Mouse (Mus musculus) hindbrain, embryonic 13.5 days (tissue): ENCODE results near the gene Parva. TPM values are rescaled to one million over a fixed set of nuclear protein-coding genes. Genes with fewer than 3 reads are reported as not detected.

Experiments used
- ATAC-seq: fragments of 200-750 bp; cut with Nextera tagmentation; 2 replicates; pipeline ENCODE4 v1.8.0; 2017; ENCODE audit warnings: moderate TSS enrichment; ENCODE audit not compliant: low FRiP score
- H3K27ac ChIP-seq: fragments of 300-500 bp; sonication (generic); 2 replicates; pipeline ENCODE4 v1.5.1; 2015; ENCODE audit warnings: inconsistent platforms, mild to moderate bottlenecking, moderate library complexity
- H3K27me3 ChIP-seq: fragments of 300-500 bp; sonication (generic); 2 replicates; pipeline ENCODE4 v1.6.1; 2015; ENCODE audit warnings: mild to moderate bottlenecking, inconsistent platforms
- H3K36me3 ChIP-seq: fragments of 300-500 bp; sonication (generic); 2 replicates; pipeline ENCODE4 v1.6.1; 2015; ENCODE audit warnings: mild to moderate bottlenecking, inconsistent platforms
- H3K4me1 ChIP-seq: fragments of 300-500 bp; sonication (generic); replicated peaks from 2 replicates; pipeline ENCODE4 v1.6.1; 2015; ENCODE audit warnings: inconsistent platforms
- H3K4me2 ChIP-seq: fragments of 300-500 bp; sonication (generic); 2 replicates; pipeline ENCODE4 v1.6.1; 2015; ENCODE audit warnings: inconsistent platforms, mild to moderate bottlenecking, moderate library complexity
- H3K4me3 ChIP-seq: fragments of 300-500 bp; sonication (generic); 2 replicates; pipeline ENCODE4 v1.5.1; 2015; ENCODE audit warnings: mild to moderate bottlenecking, inconsistent platforms
- H3K9ac ChIP-seq: fragments of 300-500 bp; sonication (generic); 2 replicates; pipeline ENCODE4 v1.6.1; 2015; ENCODE audit warnings: mild to moderate bottlenecking, inconsistent platforms
- H3K9me3 ChIP-seq: fragments of 300-500 bp; sonication (generic); 2 replicates; pipeline ENCODE4 v1.6.1; 2016; ENCODE audit warnings: inconsistent platforms
- WGBS: fragments of 180-500 bp; shearing (Covaris S2); methylation state at CpG from one replicate; pipeline ENCODE4 v1.1.7; 2015; 5-methylcytosine and 5-hydroxymethylcytosine counted together
- polyA plus RNA-seq: library from polyadenylated mRNA; unstranded; fragments of >200 nt; fragmentation: Nextera tagmentation; extraction: Ambion mirVana; gene quantifications from 2 replicates; pipeline ENCODE4 v1.2.1, GENCODE M21; 2015

Gene Parva
- polyA plus RNA-seq, 1 experiment from 2014 or later = 30.8 TPM

- no peak overlapping the region for H3K9ac ChIP-seq
- no peaks in the 10 kb centered on the region for H3K36me3 ChIP-seq
- WGBS = 86% methylated on average over 3 of the region's 3 CpGs
Measured at GRCm38 (mm10) chr7:112503917-112504316, 76.6 kb downstream of the Parva start.

GRCm38 (mm10) chr7:112509107-112509506, 81.8 kb downstream of the Parva start:
- no peaks in the 10 kb centered on the region for H3K36me3 ChIP-seq
- no peaks in the 10 kb centered on the region for H3K27me3 ChIP-seq
- H3K4me2 ChIP-seq = no peak overlapping the region
- no peak overlapping the region for H3K27ac ChIP-seq
- no peak overlapping the region for H3K9ac ChIP-seq
- ATAC-seq = no peak
- 85% methylated on average over 8 of the region's 8 CpGs for WGBS
- no peak overlapping the region for H3K4me3 ChIP-seq
- no peaks in the 10 kb centered on the region for H3K9me3 ChIP-seq
- H3K4me1 ChIP-seq = peaks cover 20% of the 10 kb centered on the region; the same call in 1 of the 2 replicates

More at GRCm38 (mm10) chr7:112503917-112504316, 76.6 kb downstream of the Parva start:
- H3K27ac ChIP-seq = no peak overlapping the region
- peaks cover 35% of the 10 kb centered on the region for H3K4me1 ChIP-seq
- H3K9me3 ChIP-seq = no peaks in the 10 kb centered on the region
- no peaks in the 10 kb centered on the region for H3K27me3 ChIP-seq
- H3K4me2 ChIP-seq = no peak overlapping the region
- H3K4me3 ChIP-seq = no peak overlapping the region
- no peak for ATAC-seq

- ATAC-seq = no peak
- WGBS = 51% methylated on average over 10 of the region's 10 CpGs
- peaks cover 20% of the 10 kb centered on the region; the same call in 1 of the 2 replicates for H3K4me1 ChIP-seq
- peak overlapping the region; percentile 9; the same call in 1 of the 2 replicates for H3K27ac ChIP-seq
- H3K9me3 ChIP-seq = no peaks in the 10 kb centered on the region
- no peak overlapping the region for H3K4me3 ChIP-seq
- H3K27me3 ChIP-seq = no peaks in the 10 kb centered on the region
- H3K36me3 ChIP-seq = no peaks in the 10 kb centered on the region
- H3K4me2 ChIP-seq = no peak overlapping the region
- no peak overlapping the region for H3K9ac ChIP-seq
Measured at GRCm38 (mm10) chr7:112510336-112511048, 83.2 kb downstream of the Parva start.

- no peak for ATAC-seq
- no peak overlapping the region for H3K4me3 ChIP-seq
- H3K36me3 ChIP-seq = no peaks in the 10 kb centered on the region
- no peaks in the 10 kb centered on the region for H3K9me3 ChIP-seq
- H3K4me2 ChIP-seq = no peak overlapping the region
- no peak overlapping the region for H3K9ac ChIP-seq
- 0 out of 2 replicates have a peak, but pooled peaks cover 3% of the 10 kb centered on the region for H3K27me3 ChIP-seq
- peak overlapping the region; percentile 19; the same call in 1 of the 2 replicates for H3K27ac ChIP-seq
- H3K4me1 ChIP-seq = peaks cover 20% of the 10 kb centered on the region; the same call in 1 of the 2 replicates
- 78% methylated on average over 8 of the region's 8 CpGs for WGBS
Measured at GRCm38 (mm10) chr7:112511309-112511708, 84.0 kb downstream of the Parva start.

- Histone ChIP-seq H3K4me3 (no peak overlapping the region), H3K4me1 (peaks cover 20% of the 10 kb centered on the region; the same call in 1 of the 2 replicates), H3K9ac (no peak overlapping the region), H3K9me3 (no peaks in the 10 kb centered on the region), H3K4me2 (no peak overlapping the region), H3K36me3 (no peaks in the 10 kb centered on the region), H3K27me3 (0 out of 2 replicates have a peak, but pooled peaks cover 3% of the 10 kb centered on the region), H3K27ac (no peak overlapping the region)
- ATAC-seq = no peak
- 35% methylated on average over 3 of the region's 3 CpGs for WGBS
Measured at GRCm38 (mm10) chr7:112512257-112512656, 85.0 kb downstream of the Parva start.

GRCm38 (mm10) chr7:112512895-112513294, 85.6 kb downstream of the Parva start:
- H3K27ac ChIP-seq = no peak overlapping the region
- 0 out of 2 replicates have a peak, but pooled peaks cover 3% of the 10 kb centered on the region for H3K27me3 ChIP-seq
- no peaks in the 10 kb centered on the region for H3K36me3 ChIP-seq
- H3K4me3 ChIP-seq = no peak overlapping the region
- WGBS = 85% methylated on average over 1 of the region's 1 CpGs
- H3K4me1 ChIP-seq = peaks cover 20% of the 10 kb centered on the region; the same call in 1 of the 2 replicates
- no peak overlapping the region for H3K4me2 ChIP-seq
- no peak for ATAC-seq
- H3K9me3 ChIP-seq = no peaks in the 10 kb centered on the region
- H3K9ac ChIP-seq = no peak overlapping the region

GRCm38 (mm10) chr7:112514636-112515193, 87.4 kb downstream of the Parva start:
- H3K4me2 ChIP-seq = no peak overlapping the region
- 95% methylated on average over 8 of the region's 8 CpGs for WGBS
- no peak overlapping the region for H3K27ac ChIP-seq
- H3K9ac ChIP-seq = no peak overlapping the region
- H3K36me3 ChIP-seq = no peaks in the 10 kb centered on the region
- peaks cover 16% of the 10 kb centered on the region; the same call in 1 of the 2 replicates for H3K4me1 ChIP-seq
- H3K27me3 ChIP-seq = 0 out of 2 replicates have a peak, but pooled peaks cover 3% of the 10 kb centered on the region
- H3K9me3 ChIP-seq = no peaks in the 10 kb centered on the region
- H3K4me3 ChIP-seq = no peak overlapping the region
- no peak for ATAC-seq

GRCm38 (mm10) chr7:112525465-112525864, 98.2 kb downstream of the Parva start:
- peaks cover 17% of the 10 kb centered on the region; the same call in 1 of the 2 replicates for H3K4me1 ChIP-seq
- H3K27me3 ChIP-seq = no peaks in the 10 kb centered on the region
- 91% methylated on average over 6 of the region's 6 CpGs for WGBS
- H3K27ac ChIP-seq = no peak overlapping the region
- no peak overlapping the region for H3K9ac ChIP-seq
- no peaks in the 10 kb centered on the region for H3K9me3 ChIP-seq
- ATAC-seq = no peak
- H3K36me3 ChIP-seq = no peaks in the 10 kb centered on the region
- no peak overlapping the region for H3K4me2 ChIP-seq
- no peak overlapping the region for H3K4me3 ChIP-seq

- no peaks in the 10 kb centered on the region for H3K36me3 ChIP-seq
- no peak overlapping the region for H3K27ac ChIP-seq
- no peak overlapping the region for H3K4me3 ChIP-seq
- H3K9ac ChIP-seq = no peak overlapping the region
- peaks cover 17% of the 10 kb centered on the region; the same call in 1 of the 2 replicates for H3K4me1 ChIP-seq
- ATAC-seq = no peak
- no peaks in the 10 kb centered on the region for H3K27me3 ChIP-seq
- WGBS = 69% methylated on average over 10 of the region's 10 CpGs
- no peaks in the 10 kb centered on the region for H3K9me3 ChIP-seq
- no peak overlapping the region for H3K4me2 ChIP-seq
Measured at GRCm38 (mm10) chr7:112526226-112526625, 98.9 kb downstream of the Parva start.

- Histone ChIP-seq H3K27ac (no peak overlapping the region), H3K4me2 (no peak overlapping the region), H3K9me3 (no peaks in the 10 kb centered on the region), H3K9ac (no peak overlapping the region), H3K4me1 (peaks cover 17% of the 10 kb centered on the region; the same call in 1 of the 2 replicates), H3K4me3 (no peak overlapping the region), H3K36me3 (no peaks in the 10 kb centered on the region), H3K27me3 (no peaks in the 10 kb centered on the region)
- 87% methylated on average over 4 of the region's 4 CpGs for WGBS
- ATAC-seq = no peak
Measured at GRCm38 (mm10) chr7:112527230-112527629, 99.9 kb downstream of the Parva start.

GRCm38 (mm10) chr7:112528059-112528458, 100.8 kb downstream of the Parva start:
- ATAC-seq = no peak
- H3K4me1 ChIP-seq = peaks cover 17% of the 10 kb centered on the region; the same call in 1 of the 2 replicates
- no peak overlapping the region for H3K4me2 ChIP-seq
- 95% methylated on average over 1 of the region's 1 CpGs for WGBS
- H3K27ac ChIP-seq = peak overlapping the region; percentile 55
- no peaks in the 10 kb centered on the region for H3K9me3 ChIP-seq
- H3K36me3 ChIP-seq = no peaks in the 10 kb centered on the region
- H3K27me3 ChIP-seq = no peaks in the 10 kb centered on the region
- H3K4me3 ChIP-seq = no peak overlapping the region
- no peak overlapping the region for H3K9ac ChIP-seq

- Histone ChIP-seq H3K36me3 (no peaks in the 10 kb centered on the region), H3K4me3 (no peak overlapping the region), H3K4me1 (peaks cover 17% of the 10 kb centered on the region; the same call in 1 of the 2 replicates), H3K9me3 (no peaks in the 10 kb centered on the region), H3K27me3 (no peaks in the 10 kb centered on the region), H3K4me2 (no peak overlapping the region), H3K27ac (peak overlapping the region; percentile 55), H3K9ac (no peak overlapping the region)
- WGBS = 37% methylated on average over 6 of the region's 6 CpGs
- ATAC-seq = no peak
Measured at GRCm38 (mm10) chr7:112528582-112529360, 101.5 kb downstream of the Parva start.
